Mouse (Mus musculus): ENCODE data around the gene BC049730.

GRCm38 (mm10) chr7:24760211-24760610 is 51.2 kb downstream of the BC049730 start, which contains the start of gene Cd177:
- TF ChIP-seq CTCF (IDR thresholded peaks at IDR 0.05; ENCODE audit: low read depth): no peak
- TF ChIP-seq EP300 (IDR thresholded peaks at IDR 0.05; ENCODE audit: low read depth): no peak

Measured in liver, embryonic 14.5 days (tissue).